Mouse (Mus musculus): ENCODE data around the gene Sh2b2. TPM values are rescaled to one million over a fixed set of nuclear protein-coding genes. Genes with fewer than 3 reads are reported as not detected.

Sh2b2 gene
- polyA plus RNA-seq, 1 experiment from 2014 or later: 17.1 TPM

DNA sequence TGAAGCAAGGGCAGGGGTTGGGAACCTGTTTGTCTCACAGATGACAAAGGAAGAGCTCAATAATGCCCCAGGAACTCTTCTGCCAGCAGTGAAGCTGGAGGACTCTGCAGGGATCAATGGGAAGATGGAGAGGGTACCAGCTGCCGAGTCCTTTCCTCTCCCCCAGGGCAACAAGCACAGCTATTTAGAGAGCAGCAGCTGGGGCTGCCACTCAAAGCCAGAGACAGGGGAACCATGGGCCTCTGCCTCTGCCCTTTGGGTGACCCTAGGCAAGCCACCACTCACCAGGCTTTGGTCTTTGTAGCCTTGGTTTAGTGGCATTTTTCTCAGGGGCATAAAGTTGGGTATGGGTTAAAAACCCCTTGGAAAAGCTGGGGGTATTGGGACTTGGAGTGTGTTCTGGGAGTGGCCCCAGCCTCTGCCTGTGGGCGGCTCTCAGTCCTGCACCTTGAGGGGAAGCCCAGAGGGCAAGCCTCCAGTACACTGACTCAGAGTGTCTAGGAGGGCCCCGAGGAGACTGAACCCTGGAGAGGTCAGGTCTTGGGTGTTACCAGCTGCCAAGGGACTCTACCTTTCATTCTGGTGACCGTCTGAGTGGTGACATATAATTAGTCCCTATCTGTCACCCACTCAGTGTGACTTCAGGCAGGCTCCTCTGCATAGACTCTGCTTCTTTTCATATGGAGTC, 15.9 kb downstream of the Sh2b2 start:
- no peaks in the 10 kb centered on the region for H3K4me1 ChIP-seq (replicated peaks; ENCODE audit: control insufficient read depth, insufficient read depth, low read length)
- H3K27ac ChIP-seq (ENCODE audit: low read depth, low read length): no peak overlapping the region
- no peaks in the 10 kb centered on the region for H3K27me3 ChIP-seq (ENCODE audit: control insufficient read depth, insufficient read depth, low read length)
- no peak overlapping the region for H3K9ac ChIP-seq (ENCODE audit: low read length)
- no peaks in the 10 kb centered on the region; the same call in 1 of the 2 replicates for H3K36me3 ChIP-seq (ENCODE audit: control insufficient read depth, insufficient read depth, low read length)
- ATAC-seq (replicated peaks; ENCODE audit: low FRiP score): no peak
- DNase-seq (ENCODE audit: low spot score): no peak
- 77% methylated on average over 4 of the region's 4 CpGs for WGBS
- no peak overlapping the region for H3K4me3 ChIP-seq (ENCODE audit: low read depth, low read length)
- H3K4me2 ChIP-seq (ENCODE audit: low read depth, low read length, severe bottlenecking): no peak overlapping the region
- H3K9me3 ChIP-seq (ENCODE audit: control insufficient read depth, low read length): no peaks in the 10 kb centered on the region

DNA sequence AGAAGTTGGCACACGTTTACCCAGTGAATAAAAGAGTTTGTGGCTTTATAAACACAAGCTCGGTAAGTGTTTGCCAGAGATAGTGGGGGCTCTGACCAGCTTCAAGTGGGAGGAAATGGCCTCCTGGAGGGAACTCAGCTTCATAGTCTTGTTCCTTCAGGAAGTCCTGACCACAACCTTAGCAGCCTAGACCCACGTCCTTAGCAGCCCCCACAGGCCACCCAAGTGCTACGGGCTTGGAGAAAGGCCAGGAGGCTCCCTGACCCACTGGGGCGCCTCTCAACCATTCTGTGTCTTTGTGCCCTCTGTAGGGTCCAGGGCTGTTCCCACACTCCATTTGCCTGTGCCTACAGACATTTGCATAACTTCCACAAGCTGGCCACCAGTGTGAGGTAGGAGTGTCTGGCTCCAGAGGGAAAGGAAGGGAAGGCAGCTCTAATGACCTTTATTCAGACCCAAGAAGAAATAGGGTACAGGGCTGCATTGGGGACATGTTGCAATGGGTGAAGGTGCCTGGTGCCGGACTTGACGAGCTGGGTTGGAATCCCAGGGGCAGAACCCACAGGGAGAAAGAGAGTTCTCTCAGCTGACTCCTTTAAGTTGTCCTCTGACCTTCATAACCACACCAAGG, 20.0 kb downstream of the Sh2b2 start:
- DNase-seq (ENCODE audit: low spot score): no peak
- Histone ChIP-seq H3K9ac (ENCODE audit: low read length) (no peak overlapping the region), H3K27me3 (ENCODE audit: control insufficient read depth, insufficient read depth, low read length) (no peaks in the 10 kb centered on the region), H3K9me3 (ENCODE audit: control insufficient read depth, low read length) (no peaks in the 10 kb centered on the region), H3K4me3 (ENCODE audit: low read depth, low read length) (no peak overlapping the region), H3K4me2 (ENCODE audit: low read depth, low read length, severe bottlenecking) (no peak overlapping the region), H3K4me1 (replicated peaks; ENCODE audit: control insufficient read depth, insufficient read depth, low read length) (no peaks in the 10 kb centered on the region), H3K36me3 (ENCODE audit: control insufficient read depth, insufficient read depth, low read length) (peaks cover 6% of the 10 kb centered on the region), H3K27ac (ENCODE audit: low read depth, low read length) (no peak overlapping the region)
- no peak for ATAC-seq (replicated peaks; ENCODE audit: low FRiP score)
- WGBS: 84% methylated on average over 7 of the region's 7 CpGs

DNA sequence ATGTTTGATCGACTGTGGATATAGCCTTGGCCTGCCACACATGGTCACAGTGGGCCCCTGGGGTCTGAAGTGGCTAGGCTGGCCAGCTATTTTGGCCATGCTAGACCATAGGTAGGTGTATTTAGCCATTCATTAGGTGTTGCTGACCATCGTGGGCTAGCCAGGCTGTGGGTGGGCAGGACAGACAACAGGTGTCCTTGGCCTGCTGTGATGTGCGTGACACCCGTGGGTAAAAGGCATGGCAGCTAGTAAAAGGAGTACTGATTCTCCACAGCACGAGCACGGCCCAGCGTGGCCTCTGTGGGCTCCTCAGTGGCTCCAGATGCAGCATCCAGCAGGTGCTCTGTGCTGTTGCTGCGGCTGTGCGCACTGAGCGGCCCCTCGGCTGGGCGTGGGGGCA, 27.8 kb downstream of the Sh2b2 start:
- 83% methylated on average over 12 of the region's 12 CpGs for WGBS
- Histone ChIP-seq H3K9me3 (ENCODE audit: control insufficient read depth, low read length) (no peaks in the 10 kb centered on the region; the same call in 1 of the 2 replicates), H3K4me2 (ENCODE audit: low read depth, low read length, severe bottlenecking) (no peak overlapping the region), H3K27me3 (ENCODE audit: control insufficient read depth, insufficient read depth, low read length) (no peaks in the 10 kb centered on the region), H3K36me3 (ENCODE audit: control insufficient read depth, insufficient read depth, low read length) (peaks cover 3% of the 10 kb centered on the region; the same call in 1 of the 2 replicates), H3K4me1 (replicated peaks; ENCODE audit: control insufficient read depth, insufficient read depth, low read length) (no peaks in the 10 kb centered on the region), H3K27ac (ENCODE audit: low read depth, low read length) (no peak overlapping the region), H3K9ac (ENCODE audit: low read length) (no peak overlapping the region), H3K4me3 (ENCODE audit: low read depth, low read length) (no peak overlapping the region)
- ATAC-seq (replicated peaks; ENCODE audit: low FRiP score) (no peak), DNase-seq (ENCODE audit: low spot score) (no peak)

DNA sequence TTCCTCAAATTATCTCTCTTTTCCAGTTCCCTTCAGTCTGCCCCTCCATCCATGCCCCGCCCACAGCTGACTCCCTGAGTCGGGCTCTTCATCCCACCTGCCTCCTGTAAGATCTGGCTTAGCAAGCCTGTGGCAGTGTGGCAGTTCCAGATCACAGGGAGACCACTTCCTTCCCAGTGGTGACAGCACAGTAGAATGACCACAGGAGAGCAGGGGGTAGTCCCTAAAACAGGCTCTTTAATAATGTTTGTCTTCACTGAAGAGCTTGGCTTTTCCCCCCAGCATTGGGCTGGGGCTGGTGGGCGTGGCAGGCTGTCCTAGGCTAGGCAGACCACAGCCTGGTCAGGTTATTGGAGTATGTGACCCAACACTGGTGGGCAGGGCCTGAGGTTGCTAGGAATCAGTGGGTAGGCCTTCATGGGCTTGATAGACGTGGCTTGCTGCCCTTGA, 28.4 kb downstream of the Sh2b2 start:
- no peaks in the 10 kb centered on the region for H3K27me3 ChIP-seq (ENCODE audit: control insufficient read depth, insufficient read depth, low read length)
- 81% methylated on average over 4 of the region's 4 CpGs for whole genome bisulfite sequencing
- H3K9me3 ChIP-seq (ENCODE audit: control insufficient read depth, low read length): no peaks in the 10 kb centered on the region; the same call in 1 of the 2 replicates
- H3K27ac ChIP-seq (ENCODE audit: low read depth, low read length): no peak overlapping the region
- H3K36me3 ChIP-seq (ENCODE audit: control insufficient read depth, insufficient read depth, low read length): peaks cover 3% of the 10 kb centered on the region; the same call in 1 of the 2 replicates
- H3K4me1 ChIP-seq (replicated peaks; ENCODE audit: control insufficient read depth, insufficient read depth, low read length): no peaks in the 10 kb centered on the region
- ATAC-seq (replicated peaks; ENCODE audit: low FRiP score) (no peak), DNase-seq (ENCODE audit: low spot score) (no peak)
- no peak overlapping the region for H3K4me3 ChIP-seq (ENCODE audit: low read depth, low read length)
- H3K4me2 ChIP-seq (ENCODE audit: low read depth, low read length, severe bottlenecking): no peak overlapping the region
- no peak overlapping the region for H3K9ac ChIP-seq (ENCODE audit: low read length)

DNA sequence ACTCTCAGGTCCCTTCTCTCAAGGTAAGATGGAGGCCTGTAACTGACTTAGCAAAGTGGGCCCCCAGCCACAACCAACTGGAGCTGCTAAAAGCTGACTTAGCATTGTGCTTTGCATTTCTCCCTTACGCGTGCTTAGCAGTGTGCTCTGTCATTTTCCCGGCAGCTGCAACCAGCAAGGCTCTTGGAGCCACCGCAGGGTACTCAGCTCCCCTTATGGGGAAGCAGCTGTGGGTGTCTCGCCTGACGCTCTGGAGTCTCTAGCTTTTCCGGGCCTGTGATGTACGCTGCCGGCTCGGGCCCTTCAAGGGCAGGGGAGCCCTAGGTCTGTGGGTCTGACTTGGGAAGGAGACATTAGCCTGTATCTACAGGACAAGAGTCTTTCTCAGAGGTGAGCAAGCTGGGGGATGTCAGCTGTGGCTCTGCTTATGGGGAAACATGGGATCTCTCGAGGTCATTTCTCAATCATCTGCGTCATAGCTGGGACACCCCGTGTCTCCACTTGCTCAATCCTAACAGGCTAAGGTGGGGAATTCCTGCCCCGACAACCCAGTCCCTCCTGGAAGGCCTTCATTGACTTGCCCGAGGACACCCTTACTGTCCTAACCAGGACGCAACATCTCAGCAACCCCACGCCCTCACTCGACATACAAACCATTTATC, 29.2 kb downstream of the Sh2b2 start:
- 87% methylated on average over 18 of the region's 18 CpGs for WGBS
- H3K4me3 ChIP-seq (ENCODE audit: low read depth, low read length): no peak overlapping the region
- no peak for ATAC-seq (replicated peaks; ENCODE audit: low FRiP score)
- DNase-seq (ENCODE audit: low spot score): no peak
- H3K4me2 ChIP-seq (ENCODE audit: low read depth, low read length, severe bottlenecking): no peak overlapping the region
- no peaks in the 10 kb centered on the region for H3K4me1 ChIP-seq (replicated peaks; ENCODE audit: control insufficient read depth, insufficient read depth, low read length)
- H3K9ac ChIP-seq (ENCODE audit: low read length): no peak overlapping the region
- no peaks in the 10 kb centered on the region for H3K27me3 ChIP-seq (ENCODE audit: control insufficient read depth, insufficient read depth, low read length)
- H3K27ac ChIP-seq (ENCODE audit: low read depth, low read length): no peak overlapping the region
- H3K36me3 ChIP-seq (ENCODE audit: control insufficient read depth, insufficient read depth, low read length): peaks cover 3% of the 10 kb centered on the region; the same call in 1 of the 2 replicates
- no peaks in the 10 kb centered on the region; the same call in 1 of the 2 replicates for H3K9me3 ChIP-seq (ENCODE audit: control insufficient read depth, low read length)

- Histone ChIP-seq H3K4me2 (ENCODE audit: low read depth, low read length, severe bottlenecking) (no peak overlapping the region), H3K36me3 (ENCODE audit: control insufficient read depth, insufficient read depth, low read length) (peaks cover 3% of the 10 kb centered on the region; the same call in 1 of the 2 replicates), H3K9ac (ENCODE audit: low read length) (no peak overlapping the region), H3K4me1 (replicated peaks; ENCODE audit: control insufficient read depth, insufficient read depth, low read length) (no peaks in the 10 kb centered on the region), H3K4me3 (ENCODE audit: low read depth, low read length) (no peak overlapping the region), H3K27me3 (ENCODE audit: control insufficient read depth, insufficient read depth, low read length) (no peaks in the 10 kb centered on the region), H3K27ac (ENCODE audit: low read depth, low read length) (no peak overlapping the region), H3K9me3 (ENCODE audit: control insufficient read depth, low read length) (no peaks in the 10 kb centered on the region; the same call in 1 of the 2 replicates)
- WGBS: 87% methylated on average over 5 of the region's 5 CpGs
- ATAC-seq (replicated peaks; ENCODE audit: low FRiP score): no peak
- DNase-seq (ENCODE audit: low spot score): no peak
Measured at GRCm38 (mm10) chr5:136215958-136216357, 30.4 kb downstream of the Sh2b2 start.

- DNase-seq (ENCODE audit: low spot score): no peak
- no peak overlapping the region for H3K9ac ChIP-seq (ENCODE audit: low read length)
- no peak overlapping the region for H3K4me3 ChIP-seq (ENCODE audit: low read depth, low read length)
- no peaks in the 10 kb centered on the region; the same call in 1 of the 2 replicates for H3K9me3 ChIP-seq (ENCODE audit: control insufficient read depth, low read length)
- 89% methylated on average over 3 of the region's 3 CpGs for WGBS
- no peak overlapping the region for H3K4me2 ChIP-seq (ENCODE audit: low read depth, low read length, severe bottlenecking)
- H3K36me3 ChIP-seq (ENCODE audit: control insufficient read depth, insufficient read depth, low read length): peaks cover 3% of the 10 kb centered on the region; the same call in 1 of the 2 replicates
- no peaks in the 10 kb centered on the region for H3K27me3 ChIP-seq (ENCODE audit: control insufficient read depth, insufficient read depth, low read length)
- H3K27ac ChIP-seq (ENCODE audit: low read depth, low read length): no peak overlapping the region
- no peaks in the 10 kb centered on the region for H3K4me1 ChIP-seq (replicated peaks; ENCODE audit: control insufficient read depth, insufficient read depth, low read length)
- no peak for ATAC-seq (replicated peaks; ENCODE audit: low FRiP score)
Measured at GRCm38 (mm10) chr5:136215211-136215610, 31.1 kb downstream of the Sh2b2 start.

- 83% methylated on average over 5 of the region's 5 CpGs for WGBS
- Histone ChIP-seq H3K4me1 (replicated peaks; ENCODE audit: control insufficient read depth, insufficient read depth, low read length) (no peaks in the 10 kb centered on the region), H3K27ac (ENCODE audit: low read depth, low read length) (no peak overlapping the region), H3K4me3 (ENCODE audit: low read depth, low read length) (no peak overlapping the region), H3K4me2 (ENCODE audit: low read depth, low read length, severe bottlenecking) (no peak overlapping the region), H3K9me3 (ENCODE audit: control insufficient read depth, low read length) (no peaks in the 10 kb centered on the region; the same call in 1 of the 2 replicates), H3K36me3 (ENCODE audit: control insufficient read depth, insufficient read depth, low read length) (peaks cover 3% of the 10 kb centered on the region; the same call in 1 of the 2 replicates), H3K27me3 (ENCODE audit: control insufficient read depth, insufficient read depth, low read length) (no peaks in the 10 kb centered on the region), H3K9ac (ENCODE audit: low read length) (no peak overlapping the region)
- ATAC-seq (replicated peaks; ENCODE audit: low FRiP score) (no peak), DNase-seq (ENCODE audit: low spot score) (no peak)
Measured at GRCm38 (mm10) chr5:136213716-136214115, 32.6 kb downstream of the Sh2b2 start.

Data from forebrain, embryonic 11.5 days (tissue).